Mouse (Mus musculus): ENCODE results near the gene Krtap28-10.
"Not testable (repeated sequence)": the region's sequence is repeated elsewhere in the genome, so short reads cannot be mapped to it uniquely, and the experiment has no call there.

Krtap28-10 gene

DNA sequence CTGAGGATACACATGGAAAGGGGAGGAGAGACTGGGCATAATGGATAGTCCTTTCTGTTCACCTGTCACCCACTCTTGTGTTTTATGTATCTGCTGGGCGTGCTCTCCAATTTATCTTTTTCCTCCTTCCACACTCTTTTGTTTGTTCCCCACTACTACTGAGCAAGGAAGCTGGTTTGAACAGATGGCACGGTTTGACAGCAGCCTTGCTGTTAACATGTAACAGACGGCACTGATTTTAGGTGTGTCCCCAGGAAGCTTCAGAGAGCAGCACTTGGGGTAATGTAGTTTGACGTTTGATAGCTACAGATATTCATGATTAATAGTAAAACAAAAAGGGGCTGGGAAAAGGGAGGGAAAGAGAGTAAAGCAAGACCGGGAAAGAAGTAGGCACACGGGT lies 34.8 kb downstream of the Krtap28-10 start:
- DNase-seq = no peak

DNA sequence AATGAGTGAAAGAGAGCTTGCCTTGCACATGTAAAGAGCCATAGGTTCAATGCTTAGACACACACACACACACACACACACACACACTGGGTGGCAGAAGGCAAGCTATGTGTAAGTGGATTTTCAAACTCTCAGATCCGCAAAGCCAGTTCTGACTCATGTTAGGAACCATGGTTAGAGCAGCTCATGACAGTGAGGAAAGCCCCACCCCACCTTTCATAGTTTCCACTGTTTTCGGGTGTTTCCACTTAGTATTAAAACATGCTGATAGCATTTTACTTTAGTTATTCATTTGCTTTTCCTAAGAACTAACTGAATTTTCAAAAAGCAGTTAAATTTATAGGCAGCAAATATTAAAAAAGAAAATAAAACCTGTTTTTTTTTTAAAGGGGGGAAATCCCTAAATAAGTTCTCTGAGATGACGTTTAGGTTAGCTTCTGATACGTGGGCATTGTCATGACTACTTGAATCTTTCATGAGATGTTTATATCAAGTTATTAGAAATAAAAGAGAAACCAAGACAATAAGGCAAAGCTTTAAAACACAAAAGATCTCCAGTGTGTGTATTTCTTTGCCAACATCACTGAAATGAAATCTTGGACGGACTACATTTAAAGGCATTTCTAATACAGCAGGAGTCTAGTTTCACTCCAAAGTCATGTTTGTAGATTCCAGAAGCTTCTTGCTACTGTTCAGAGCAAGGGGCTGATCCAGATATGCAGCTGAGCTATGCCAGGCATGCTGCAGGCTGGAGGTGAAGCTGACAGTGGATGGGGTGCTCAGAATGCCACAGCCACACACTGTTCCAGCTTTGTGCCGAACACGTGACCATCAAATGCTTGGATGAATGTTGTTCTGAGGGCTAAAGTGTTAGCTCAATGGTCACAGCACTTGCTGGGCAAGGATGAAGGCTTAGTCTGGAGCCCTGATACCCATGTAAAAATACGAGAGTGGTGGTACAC lies 35.8 kb downstream of the Krtap28-10 start:
- DNase-seq = no peak

DNA sequence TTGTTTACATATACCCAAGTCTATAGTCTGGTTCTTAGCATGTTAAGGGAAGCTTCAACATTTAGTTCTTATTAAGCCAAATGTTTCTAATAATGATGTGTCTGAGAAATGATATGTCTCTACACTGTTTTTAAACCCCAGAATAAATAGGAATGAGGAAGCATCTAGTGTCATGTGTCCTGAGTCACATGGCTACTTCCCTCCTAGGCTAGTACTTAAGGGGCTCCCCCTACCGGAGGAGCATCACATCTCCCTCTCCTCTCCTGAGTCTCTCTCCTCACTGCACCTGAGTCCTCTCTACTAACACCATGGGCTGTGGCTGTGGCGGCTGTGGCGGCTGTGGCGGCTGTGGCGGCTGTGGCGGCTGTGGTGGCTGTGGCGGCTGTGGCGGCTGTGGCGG lies 42.0 kb downstream of the Krtap28-10 start, which contains the start of gene Gm47959:
Gm47959 (plus strand) TSS at position 243 of the 400 bp plus-strand sequence.
- not testable (repeated sequence) for DNase-seq

DNA sequence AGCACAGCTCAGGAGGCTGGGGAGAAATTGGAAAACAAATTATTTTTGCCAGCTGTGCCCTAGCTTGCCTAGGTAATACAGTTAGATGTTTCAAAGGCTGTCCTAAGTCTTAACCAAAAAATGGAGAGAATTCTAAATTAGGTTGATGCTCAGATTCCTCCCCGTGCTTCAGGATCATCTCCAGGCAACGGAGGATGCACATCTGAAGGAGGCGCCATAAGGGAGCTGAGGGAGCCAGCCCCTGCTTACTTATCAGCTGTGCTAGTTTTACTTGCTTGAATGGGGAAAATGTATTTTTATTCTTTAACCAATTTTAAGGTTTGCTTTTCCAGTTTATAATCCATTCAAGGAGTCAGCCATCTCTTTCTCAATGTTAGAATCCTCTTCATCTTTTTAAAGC lies 48.3 kb downstream of the Krtap28-10 start:
- no peak for DNase-seq

DNA sequence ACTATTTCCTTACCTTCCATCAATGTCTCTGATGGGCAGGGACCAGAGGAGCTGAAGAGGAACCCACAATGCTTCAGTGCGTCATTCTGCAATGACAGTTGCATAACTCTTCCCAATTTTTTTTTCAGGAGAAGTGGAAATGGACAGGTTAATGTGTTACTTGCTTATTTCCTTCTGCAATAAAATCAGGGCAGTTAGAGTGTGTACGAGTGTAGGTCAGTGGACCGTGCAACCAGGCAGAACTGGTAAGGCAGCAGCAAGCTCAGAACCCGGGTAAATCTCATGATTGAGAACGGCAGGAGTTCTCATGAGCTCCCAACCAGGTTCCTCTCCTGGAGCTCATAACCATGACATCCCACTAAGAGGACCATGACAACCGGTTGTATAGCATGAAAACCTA lies 50.2 kb downstream of the Krtap28-10 start:
- no peak for DNase-seq

DNA sequence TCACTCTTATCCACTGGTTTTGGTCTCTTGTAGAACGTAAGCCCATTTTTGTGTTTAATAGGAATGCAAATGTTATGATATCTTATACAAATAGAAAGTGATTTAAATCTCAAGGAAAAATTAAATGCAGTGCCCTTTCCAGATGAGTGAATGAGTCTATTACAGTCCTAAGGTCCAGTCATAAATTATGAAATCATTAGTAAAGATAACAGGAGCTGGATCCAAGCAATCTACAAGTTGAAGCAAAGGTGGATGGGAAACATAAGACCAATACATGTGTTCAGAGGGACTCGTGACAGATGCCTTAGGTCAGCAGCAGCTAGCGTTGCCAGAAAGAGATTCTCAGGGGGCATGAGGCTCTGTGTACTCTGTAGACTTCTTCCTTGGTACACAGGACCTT lies 50.7 kb downstream of the Krtap28-10 start:
- DNase-seq = no peak

Measured in spleen, adult 18-20 months (tissue).